Mouse (Mus musculus) MEL (cell line): ENCODE data around the gene Vdr. TPM values are rescaled to one million over a fixed set of nuclear protein-coding genes. Genes with fewer than 3 reads are reported as not detected.

Source experiments
- DNase-seq: peaks from one replicate; pipeline ENCODE4 v3.0.0; 2011; ENCODE audit warnings: low read depth, low spot score
- H3K27ac ChIP-seq: 2 replicates; pipeline ENCODE4 v1.5.1; 2012; ENCODE audit warnings: low read depth, mild to moderate bottlenecking, control low read depth, low read length, moderate library complexity; ENCODE audit not compliant: control insufficient read depth
- H3K27me3 ChIP-seq, 2 experiments: fragments of 150-350 bp in 1 of 2; sonication (generic) in 1 of 2; 2 replicates each; pipeline ENCODE4 v1.6.1; 2012; ENCODE audit warnings: low read length in 2 of 2, mild to moderate bottlenecking in 2 of 2, improper control_type of control experiment in 1 of 2, moderate library complexity in 1 of 2; ENCODE audit not compliant: insufficient read depth in 2 of 2, control insufficient read depth in 1 of 2
- H3K36me3 ChIP-seq, 2 experiments: 2 replicates each; pipeline ENCODE4 v1.6.1; 2012 to 2014; ENCODE audit warnings: low read length in 2 of 2, improper control_type of control experiment in 1 of 2, inconsistent platforms in 1 of 2, mild to moderate bottlenecking in 1 of 2; ENCODE audit not compliant: insufficient read depth in 2 of 2, control insufficient read depth in 1 of 2
- H3K4me1 ChIP-seq, 2 experiments: fragments of 150-350 bp in 1 of 2; sonication (generic) in 1 of 2; 2 replicates each; pipeline ENCODE4 v1.6.1; 2012; ENCODE audit warnings: low read length in 2 of 2, improper control_type of control experiment in 1 of 2, mild to moderate bottlenecking in 1 of 2; ENCODE audit not compliant: insufficient read depth in 2 of 2, control insufficient read depth in 1 of 2
- H3K4me3 ChIP-seq, 2 experiments: fragments of 150-350 bp in 1 of 2; sonication (generic) in 1 of 2; 2 replicates each; pipeline ENCODE4 v1.5.1; 2012; ENCODE audit warnings: low read depth in 2 of 2, low read length in 2 of 2, mild to moderate bottlenecking in 2 of 2, moderate library complexity in 2 of 2, control low read depth in 1 of 2, improper control_type of control experiment in 1 of 2; ENCODE audit not compliant: control insufficient read depth in 1 of 2, insufficient read depth in 1 of 2
- H3K79me2 ChIP-seq: 2 replicates; pipeline ENCODE4 v1.6.1; 2012; ENCODE audit warnings: mild to moderate bottlenecking, low read length, moderate library complexity; ENCODE audit not compliant: control insufficient read depth, poor library complexity, insufficient read depth
- H3K9ac ChIP-seq: 2 replicates; pipeline ENCODE4 v1.6.1; 2012; ENCODE audit warnings: low read depth, mild to moderate bottlenecking, control low read depth, low read length, moderate library complexity; ENCODE audit not compliant: control insufficient read depth, poor library complexity, severe bottlenecking
- H3K9me3 ChIP-seq: fragments of 150-350 bp; sonication (generic); replicated peaks from 2 replicates; pipeline ENCODE4 v1.6.1; 2012; ENCODE audit warnings: mild to moderate bottlenecking, low read length, improper control_type of control experiment, moderate library complexity; ENCODE audit not compliant: insufficient read depth
- BHLHE40 ChIP-seq: IDR thresholded peaks from 2 replicates; pipeline ENCODE4 v1.6.1; 2012; ENCODE audit warnings: low read depth, mild to moderate bottlenecking, inconsistent platforms, low read length, improper control_type of control experiment, borderline replicate concordance
- CHD1 ChIP-seq: IDR thresholded peaks from 2 replicates; pipeline ENCODE4 v1.6.1; 2012; ENCODE audit warnings: low read depth, mild to moderate bottlenecking, inconsistent platforms, low read length, improper control_type of control experiment
- CHD2 ChIP-seq: IDR thresholded peaks from 2 replicates; pipeline ENCODE4 v1.6.1; 2011; ENCODE audit warnings: low read length, improper control_type of control experiment
- CTCF ChIP-seq, 3 experiments: IDR thresholded peaks in 2 of 3; conservative IDR thresholded peaks in 1 of 3; 2 replicates each; pipeline ENCODE4 v1.5.1; 2011 to 2012; ENCODE audit warnings: low read length in 3 of 3, low read depth in 2 of 3, mild to moderate bottlenecking in 2 of 3, improper control_type of control experiment in 1 of 3, inconsistent platforms in 1 of 3, mixed read lengths in 1 of 3, moderate library complexity in 1 of 3; ENCODE audit not compliant: control insufficient read depth in 1 of 3, insufficient read depth in 1 of 3, poor library complexity in 1 of 3, severe bottlenecking in 1 of 3
- E2F4 ChIP-seq: IDR thresholded peaks from 2 replicates; pipeline ENCODE4 v1.6.1; 2011; ENCODE audit warnings: low read depth, low read length, improper control_type of control experiment, borderline replicate concordance
- ELF1 ChIP-seq: IDR thresholded peaks from 2 replicates; pipeline ENCODE4 v1.6.1; 2014; ENCODE audit warnings: low read depth, mild to moderate bottlenecking, inconsistent platforms, low read length, improper control_type of control experiment, moderate library complexity
- MYC ChIP-seq: IDR thresholded peaks from 2 replicates; pipeline ENCODE4 v1.6.1; 2011; ENCODE audit warnings: low read depth, mild to moderate bottlenecking, low read length, improper control_type of control experiment, moderate library complexity
- POLR2A ChIP-seq, 2 experiments: IDR thresholded peaks; 2 replicates each; pipeline ENCODE4 v1.6.1; 2011 to 2012; ENCODE audit warnings: low read length in 2 of 2, mild to moderate bottlenecking in 2 of 2, control low read depth in 1 of 2, improper control_type of control experiment in 1 of 2, low read depth in 1 of 2, moderate library complexity in 1 of 2; ENCODE audit not compliant: control insufficient read depth in 1 of 2, insufficient read depth in 1 of 2, poor library complexity in 1 of 2
- POLR2AphosphoS2 ChIP-seq: IDR thresholded peaks from 2 replicates; pipeline ENCODE4 v1.6.1; 2011; ENCODE audit warnings: low read length, improper control_type of control experiment
- POLR2AphosphoS5 ChIP-seq: IDR thresholded peaks from 2 replicates; pipeline ENCODE4 v1.6.1; 2012; ENCODE audit warnings: low read depth, borderline replicate concordance, mild to moderate bottlenecking, inconsistent platforms, low read length, moderate library complexity, mixed read lengths
- RAD21 ChIP-seq: IDR thresholded peaks from 2 replicates; pipeline ENCODE4 v1.6.1; 2011; ENCODE audit warnings: mild to moderate bottlenecking, low read depth, low read length, improper control_type of control experiment
- SMC3 ChIP-seq: IDR thresholded peaks from 2 replicates; pipeline ENCODE4 v1.6.1; 2011; ENCODE audit warnings: low read depth, low read length, improper control_type of control experiment
- TBP ChIP-seq: IDR thresholded peaks from 2 replicates; pipeline ENCODE4 v1.8.0; 2011; ENCODE audit warnings: low read depth, low read length, improper control_type of control experiment
- USF2 ChIP-seq, 2 experiments: IDR thresholded peaks; 2 replicates each; pipeline ENCODE4 v1.6.1; 2011 to 2012; ENCODE audit warnings: improper control_type of control experiment in 2 of 2, low read length in 2 of 2, borderline replicate concordance in 1 of 2, inconsistent platforms in 1 of 2, low read depth in 1 of 2, mild to moderate bottlenecking in 1 of 2; ENCODE audit not compliant: insufficient read depth in 1 of 2
- polyA plus RNA-seq, 2 experiments: library from polyadenylated mRNA; stranded (reverse) in 1 of 2; unstranded in 1 of 2; fragments of >175 nt in 1 of 2; fragments of >200 nt in 1 of 2; gene quantifications; 2 replicates each; pipeline versions ENCODE4 v1.2.1 to v1.2.4; 2012; ENCODE audit warnings: low replicate concordance in 2 of 2, low read depth in 1 of 2; ENCODE audit not compliant: insufficient read length in 2 of 2, insufficient read depth in 1 of 2, missing spikeins in 1 of 2
- total RNA-seq: library from RNA; depleted of rRNA; stranded (reverse); fragments of 300-350 nt; gene quantifications from 2 replicates; pipeline ENCODE4 v1.2.3, GENCODE M21; 2012

The Vdr gene
- total and polyA plus RNA-seq, 3 experiments, result 0.54 to 1.9 TPM; not detected in 1

- Histone ChIP-seq H3K4me1 (no peaks in the 10 kb centered on the region), H3K9ac (no peak overlapping the region), H3K79me2 (peaks cover 25% of the 10 kb centered on the region; the same call in 1 of the 2 replicates), H3K9me3 (no peaks in the 10 kb centered on the region), H3K4me3 (no peak overlapping the region), H3K36me3 (peaks cover 0 to 51% of the 10 kb centered on the region in 2 experiments; a peak in 2 of 4 replicates), H3K27ac (no peak overlapping the region), H3K27me3 (no peaks in the 10 kb centered on the region)
- TF ChIP-seq POLR2AphosphoS5 (peak; percentile 74; the same call in 1 of the 2 replicates), ELF1 (no peak), SMC3 (no peak)
- no peak for DNase-seq
Measured at GRCm38 (mm10) chr15:97810399-97810798, 100.0 kb downstream of the Vdr start.

GRCm38 (mm10) chr15:97809942-97810341, 100.5 kb downstream of the Vdr start:
- Histone ChIP-seq H3K4me1 (no peaks in the 10 kb centered on the region), H3K9me3 (no peaks in the 10 kb centered on the region), H3K36me3 (peaks cover 0 to 52% of the 10 kb centered on the region in 2 experiments; a peak in 2 of 4 replicates), H3K27ac (no peak overlapping the region), H3K27me3 (no peaks in the 10 kb centered on the region), H3K4me3 (no peak overlapping the region), H3K79me2 (peaks cover 21% of the 10 kb centered on the region; the same call in 1 of the 2 replicates), H3K9ac (no peak overlapping the region)
- no peak for DNase-seq
- peak; percentile 48 for TF ChIP-seq SMC3
- TF ChIP-seq RAD21, result peak; percentile 17; the same call in 1 of the 2 replicates
- no peak for TF ChIP-seq CHD2
- TF ChIP-seq POLR2AphosphoS2, result no peak
- TF ChIP-seq ELF1, result no peak
- TF ChIP-seq CTCF (IDR thresholded peaks at IDR 0.05 in 2 of 3, conservative IDR thresholded peaks at IDR 0.05 in 1 of 3; ENCODE audit: control insufficient read depth in 1 of 3, insufficient read depth in 1 of 3, low read depth in 2 of 3, low read length in 3 of 3, poor library complexity in 1 of 3, severe bottlenecking in 1 of 3), result peak in 2 of 3 experiments; percentile 44 to 45; a peak in 4 of 6 replicates

- Histone ChIP-seq H3K27me3 (no peaks in the 10 kb centered on the region), H3K9ac (no peak overlapping the region), H3K79me2 (peaks cover 14% of the 10 kb centered on the region; the same call in 1 of the 2 replicates), H3K4me1 (no peaks in the 10 kb centered on the region), H3K27ac (no peak overlapping the region), H3K4me3 (no peak overlapping the region), H3K36me3 (peaks cover 0 to 54% of the 10 kb centered on the region in 2 experiments; a peak in 2 of 4 replicates), H3K9me3 (no peaks in the 10 kb centered on the region)
- no peak for DNase-seq
- no peak for TF ChIP-seq USF2 (IDR thresholded peaks at IDR 0.05; ENCODE audit: borderline replicate concordance in 1 of 2, insufficient read depth in 1 of 2, low read depth in 1 of 2, low read length in 2 of 2)
- no peak for TF ChIP-seq POLR2A (IDR thresholded peaks at IDR 0.05; ENCODE audit: control insufficient read depth in 1 of 2, insufficient read depth in 1 of 2, low read depth in 1 of 2, low read length in 2 of 2, poor library complexity in 1 of 2)
- TF ChIP-seq TBP, result no peak
- no peak for TF ChIP-seq BHLHE40
- TF ChIP-seq CHD2, result no peak
- TF ChIP-seq MYC, result no peak
- no peak for TF ChIP-seq E2F4
- TF ChIP-seq CHD1, result no peak
Measured at GRCm38 (mm10) chr15:97809206-97809605, 101.2 kb downstream of the Vdr start.
